Mouse (Mus musculus) ES-Bruce4 (cell line): ENCODE results near the gene Lyrm4.

ENCODE experiments used
- CTCF ChIP-seq: IDR thresholded peaks from one replicate; pipeline ENCODE4 v1.8.1; 2011; ENCODE audit warnings: low read depth, low read length
- EP300 ChIP-seq: IDR thresholded peaks from 2 replicates; pipeline ENCODE4 v1.6.1; 2011; ENCODE audit warnings: low read depth, low read length; ENCODE audit not compliant: insufficient read depth
- POLR2A ChIP-seq: IDR thresholded peaks from one replicate; pipeline ENCODE4 v1.8.1; 2011; ENCODE audit warnings: low read length; ENCODE audit not compliant: insufficient read depth

- TF ChIP-seq EP300 (no peak), POLR2A (no peak), CTCF (no peak)
These were observed 35.6 kb upstream of the Lyrm4 start for GRCm38 (mm10) chr13:36152728-36153498.
